Mouse (Mus musculus) layer of hippocampus, postnatal 10 days (tissue): ENCODE measurements at regions not wholly inside any gene's neighbourhood (a gene's known extent, or its start where the extent isn't known, plus 50 kb on each side); places are given as distances from the start of the nearest gene placed in this dataset.
"Not testable (repeated sequence)": the region's sequence is repeated elsewhere in the genome, so short reads cannot be mapped to it uniquely, and the experiment has no call there.

ENCODE experiments used
- DNase-seq, 2 experiments: peaks; one replicate each; pipeline ENCODE4 v3.0.0; 2021; ENCODE audit warnings: low spot score in 2 of 2

DNA sequence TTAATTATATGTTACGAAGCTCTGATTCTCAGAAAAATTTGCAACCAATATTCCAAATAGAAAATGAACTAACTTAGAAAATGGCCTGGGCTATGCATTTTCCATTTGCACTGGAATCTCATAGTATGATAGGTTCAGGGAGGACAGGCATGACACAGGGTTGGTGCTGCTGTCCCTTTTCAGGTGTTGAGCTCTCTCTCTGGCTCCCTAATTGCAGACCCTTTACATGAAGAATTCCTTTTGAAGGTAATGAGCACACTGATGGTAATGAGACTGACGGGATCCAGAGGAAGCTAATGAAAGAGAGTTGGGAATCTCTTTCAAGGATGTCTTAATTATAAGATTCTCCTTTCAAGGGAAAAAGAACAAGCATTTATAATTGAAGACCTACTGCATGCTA, 87.6 kb downstream of the Serpinb8 start:
- DNase-seq: no peak

DNA sequence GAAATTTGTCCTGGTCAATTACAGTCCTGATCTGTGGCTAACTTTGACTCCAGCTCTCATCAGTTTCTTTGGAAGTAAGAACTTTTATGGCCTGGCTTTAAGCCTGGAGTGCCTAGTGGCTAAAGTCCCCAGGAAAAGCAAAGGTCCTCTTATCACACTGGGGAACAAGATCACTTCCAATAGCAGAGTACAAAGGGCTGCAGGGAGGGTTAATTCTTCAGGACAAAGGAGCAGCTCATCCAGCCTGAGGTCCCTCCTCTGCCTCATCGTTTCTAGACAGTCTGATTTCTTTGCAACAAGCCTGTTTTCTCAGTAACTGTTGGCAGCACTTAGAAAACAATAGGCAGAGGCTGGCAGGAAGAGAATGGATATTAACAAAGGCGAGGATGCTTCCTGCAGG, 107.1 kb downstream of the Serpinb8 start:
- DNase-seq: no peak

DNA sequence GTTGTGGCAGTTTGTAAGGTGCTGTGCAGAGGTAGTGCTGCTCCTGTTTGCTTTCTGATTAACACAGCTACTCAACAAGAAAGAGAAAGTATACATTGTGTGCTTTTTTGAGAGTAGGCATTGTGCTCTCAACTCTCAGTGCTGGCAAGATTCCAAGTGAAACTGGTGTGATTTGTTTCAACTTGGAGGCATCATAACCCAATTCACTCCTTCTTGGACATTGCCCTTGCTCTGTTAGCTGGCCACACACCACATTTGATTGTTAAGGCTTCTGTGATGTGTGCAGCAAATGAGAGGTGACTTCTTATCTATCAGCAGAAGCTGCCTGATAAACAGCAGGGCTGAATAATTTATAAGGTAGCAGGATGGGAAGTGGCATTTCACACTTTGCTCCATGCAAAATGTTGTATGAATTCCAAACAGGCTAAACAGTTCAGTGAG, 116.3 kb downstream of the Serpinb8 start:
- DNase-seq: no peak

DNA sequence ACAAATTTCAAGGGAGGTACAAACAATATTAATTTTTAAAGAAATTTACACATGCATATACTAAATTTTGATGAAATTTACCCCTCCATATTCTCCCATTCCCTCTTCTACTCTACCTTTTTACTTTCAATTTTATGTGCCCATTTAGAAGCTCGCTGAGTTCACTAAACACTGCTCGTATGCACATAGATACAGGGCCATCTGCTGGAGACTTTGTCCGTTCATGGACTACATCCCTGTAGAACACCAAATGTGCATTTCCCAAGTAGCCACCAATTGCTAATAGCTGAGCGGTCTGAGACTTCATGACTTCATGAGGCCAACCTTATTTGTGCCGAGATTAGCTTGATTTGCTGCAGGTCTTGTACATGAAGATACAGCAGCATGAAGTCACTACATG, 118.8 kb downstream of the Serpinb8 start:
- DNase-seq: no peak

DNA sequence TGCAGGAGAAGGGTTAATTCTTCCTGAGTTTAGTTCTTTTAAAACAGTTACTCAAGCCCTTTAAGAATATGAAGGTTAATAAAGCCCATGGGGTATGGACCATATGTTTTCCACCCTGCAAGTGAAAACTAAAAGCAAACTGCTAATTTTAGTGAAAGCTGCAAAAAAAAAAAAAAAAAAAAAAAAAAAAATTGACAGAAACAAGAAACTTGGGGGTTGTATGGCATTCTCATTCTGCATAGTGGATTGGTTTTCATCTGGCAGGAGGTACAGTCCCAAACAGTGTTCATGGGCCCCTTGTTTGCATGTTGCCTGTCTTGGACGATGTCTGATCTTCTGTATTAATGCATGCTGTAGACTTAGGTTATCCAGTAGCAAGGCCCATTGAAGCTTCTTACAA, 125.1 kb downstream of the Serpinb8 start:
- no peak for DNase-seq

DNA sequence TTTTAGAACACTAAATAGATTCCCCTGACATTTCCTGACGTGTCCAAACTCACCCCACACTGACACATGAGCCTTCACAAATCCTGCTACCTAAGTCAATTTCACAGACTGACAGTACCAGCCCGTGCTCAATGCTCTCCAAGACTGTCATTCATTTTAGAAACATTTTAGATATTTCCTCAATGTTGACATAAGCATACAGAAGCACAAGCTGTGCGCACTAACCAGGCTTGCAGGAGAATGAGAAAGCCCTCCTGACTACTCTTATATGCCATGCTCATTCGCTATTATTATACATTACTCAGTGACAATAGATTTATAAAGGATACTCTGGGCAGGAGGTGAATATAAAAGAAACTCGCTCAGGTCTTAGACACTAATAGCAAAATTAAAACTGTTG, 129.5 kb downstream of the Serpinb8 start:
- no peak for DNase-seq

DNA sequence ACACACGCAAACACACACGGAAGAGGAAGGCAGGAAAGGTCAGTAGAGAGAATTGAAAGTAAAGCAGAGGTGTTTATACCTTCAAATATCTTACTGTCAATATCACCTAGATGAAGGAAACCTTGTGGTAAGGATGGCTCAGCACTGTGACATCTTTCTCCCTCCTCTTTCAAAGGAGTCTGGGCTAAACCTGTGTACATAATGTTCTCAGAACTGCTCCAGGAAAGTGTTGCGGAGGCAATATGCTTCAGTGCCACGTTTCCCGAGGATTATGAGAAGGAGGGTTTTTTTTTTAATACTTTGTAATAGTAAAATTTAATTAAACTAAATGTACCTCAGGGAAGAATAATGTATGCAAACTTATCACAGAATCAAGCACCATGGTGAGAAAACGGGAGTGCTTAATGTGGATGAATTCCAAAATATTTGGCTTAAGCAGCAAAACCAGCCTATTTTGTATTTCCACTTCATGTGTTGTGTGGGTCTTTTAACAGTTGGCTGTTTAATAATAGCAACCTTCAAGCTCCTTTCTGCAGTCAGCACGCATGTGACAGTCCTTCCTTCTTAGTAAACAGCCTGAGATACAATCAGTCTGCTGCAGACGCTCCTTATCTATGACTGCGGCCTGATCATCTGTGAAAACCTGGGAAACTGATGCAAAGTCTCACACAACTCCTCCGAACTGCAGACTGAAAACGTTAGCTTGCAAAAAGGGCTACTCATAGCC, 138.5 kb downstream of the Serpinb8 start:
- no peak for DNase-seq

DNA sequence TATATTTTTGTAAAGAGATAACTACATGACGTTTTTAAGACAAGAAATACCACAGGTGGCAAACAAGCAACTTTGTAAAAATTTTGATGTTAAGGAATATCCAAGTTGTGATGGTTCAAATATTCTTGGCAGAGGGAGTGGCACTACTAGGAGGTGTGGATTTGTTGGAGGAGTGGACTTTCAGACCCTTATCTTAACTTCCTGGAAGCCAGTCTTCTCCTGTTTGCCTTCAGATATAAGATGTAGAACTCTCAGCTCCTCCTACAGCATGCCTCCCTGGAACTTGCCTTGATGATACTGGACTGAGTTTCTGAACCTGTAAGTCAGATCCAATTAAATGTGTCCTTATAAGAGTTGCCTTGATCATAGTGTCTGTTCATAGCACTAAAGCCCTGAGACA, 175.5 kb downstream of the Serpinb8 start:
- DNase-seq: no peak

DNA sequence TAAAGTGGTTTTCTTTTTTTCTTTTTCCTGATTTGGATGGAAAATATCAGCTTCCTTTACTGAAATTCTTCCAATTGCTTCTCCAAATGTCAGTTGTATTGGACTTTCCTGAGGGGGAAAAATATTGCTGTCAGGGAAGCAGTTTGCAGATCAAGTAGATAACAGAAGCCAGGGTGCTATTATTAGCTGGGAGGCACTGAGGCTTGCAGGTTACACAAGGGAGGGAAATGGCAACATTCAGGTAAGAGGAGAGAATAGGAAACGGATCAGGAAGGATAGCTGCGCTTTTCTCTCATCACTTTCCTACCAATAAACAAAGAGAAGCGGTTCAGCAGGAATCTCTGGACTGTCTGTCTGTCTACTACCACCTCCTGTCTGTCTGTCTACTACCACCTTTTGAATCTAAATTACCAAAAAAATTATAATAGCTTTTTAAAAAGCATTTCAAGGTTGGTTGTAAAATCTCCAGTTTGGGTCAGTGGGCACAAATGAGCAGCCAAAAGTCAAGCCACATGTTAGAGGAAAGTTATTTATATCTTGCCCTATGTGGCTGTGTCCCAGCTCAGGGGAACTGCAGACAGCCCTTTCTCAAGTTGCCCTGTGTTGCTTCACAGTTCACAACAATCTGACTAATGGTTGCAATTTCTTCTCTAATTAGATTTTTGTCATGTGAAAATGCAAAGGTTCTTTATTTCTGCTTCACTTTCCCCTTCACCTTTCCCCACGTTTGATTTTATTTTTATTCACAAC, 177.6 kb downstream of the Serpinb8 start:
- no peak for DNase-seq

DNA sequence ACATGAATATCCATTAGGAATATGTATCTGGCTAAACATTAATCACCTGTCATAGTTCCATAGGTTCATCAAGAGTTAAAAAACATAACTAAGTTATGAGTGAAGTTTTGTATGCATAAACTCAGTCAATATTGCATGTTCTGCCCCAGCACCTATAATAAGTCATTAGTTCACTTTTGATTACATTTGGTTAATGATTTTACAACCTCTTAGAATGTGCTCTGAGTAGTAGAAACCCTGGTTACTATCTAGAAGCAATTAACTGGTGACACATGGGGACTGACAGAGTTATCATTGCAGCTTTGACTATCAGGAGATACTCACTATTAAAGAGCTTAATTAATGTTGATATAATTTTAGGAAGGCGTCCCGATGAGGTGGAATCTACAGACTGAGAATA, 183.2 kb downstream of the Serpinb8 start:
- no peak for DNase-seq

DNA sequence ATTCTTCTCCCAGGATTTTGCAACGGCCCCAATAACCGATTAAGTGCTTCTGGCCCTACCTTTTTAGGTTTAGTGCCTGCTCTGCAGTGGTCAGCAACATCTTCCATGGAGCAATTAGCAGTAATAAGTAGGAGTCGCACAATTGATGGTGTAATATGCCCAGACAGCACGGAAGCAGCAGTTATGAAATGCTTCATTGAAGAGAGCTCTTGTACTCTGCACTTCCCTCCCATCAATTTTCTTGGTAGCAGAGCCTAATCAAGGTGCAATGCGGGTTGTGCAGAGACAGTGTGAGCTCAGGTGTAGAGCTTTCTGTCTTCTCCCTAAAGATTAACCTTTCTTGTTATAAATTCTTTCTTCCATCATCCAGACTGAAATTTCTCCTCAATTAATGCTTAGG, 193.3 kb downstream of the Serpinb8 start:
- no peak for DNase-seq

DNA sequence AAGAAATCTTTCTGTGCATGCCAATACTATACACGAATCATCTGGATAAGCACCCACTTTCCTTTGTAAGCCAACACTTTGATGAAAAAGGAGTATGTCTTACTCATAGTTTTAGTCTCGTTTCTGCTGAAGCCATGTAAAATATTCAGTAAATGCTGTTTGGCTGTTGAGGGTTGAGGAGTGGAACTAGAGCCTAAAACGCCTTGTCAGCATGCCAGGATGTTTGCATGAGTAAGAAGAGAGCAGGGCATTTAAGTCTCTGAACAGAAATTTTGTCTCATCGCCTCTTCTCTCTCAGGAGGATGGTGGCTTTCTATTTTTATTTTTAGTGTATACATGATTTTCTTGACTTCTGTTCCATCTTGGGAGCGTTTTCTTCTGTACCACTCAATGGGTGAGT, 216.0 kb downstream of the Serpinb8 start:
- DNase-seq: no peak

DNA sequence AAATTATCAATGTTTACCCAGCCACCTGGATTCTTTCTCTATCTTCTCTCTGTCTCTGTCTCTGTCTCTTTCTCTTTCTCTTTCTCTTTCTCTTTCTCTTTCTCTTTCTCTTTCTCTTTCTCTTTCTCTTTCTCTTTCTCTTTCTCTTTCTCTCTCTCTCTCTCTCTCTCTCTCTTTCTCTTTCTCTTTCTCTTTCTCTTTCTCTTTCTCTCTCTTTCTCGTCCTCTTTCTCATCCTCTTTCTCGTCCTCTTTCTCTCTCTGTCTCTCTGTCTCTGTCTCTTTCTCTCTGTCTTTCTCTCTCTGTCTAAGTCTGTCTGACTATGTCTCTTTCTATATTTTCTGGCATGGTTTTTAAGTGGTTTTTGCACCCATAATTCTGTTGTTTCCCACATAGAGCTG, 217.6 kb downstream of the Serpinb8 start:
- DNase-seq: not testable (repeated sequence)

DNA sequence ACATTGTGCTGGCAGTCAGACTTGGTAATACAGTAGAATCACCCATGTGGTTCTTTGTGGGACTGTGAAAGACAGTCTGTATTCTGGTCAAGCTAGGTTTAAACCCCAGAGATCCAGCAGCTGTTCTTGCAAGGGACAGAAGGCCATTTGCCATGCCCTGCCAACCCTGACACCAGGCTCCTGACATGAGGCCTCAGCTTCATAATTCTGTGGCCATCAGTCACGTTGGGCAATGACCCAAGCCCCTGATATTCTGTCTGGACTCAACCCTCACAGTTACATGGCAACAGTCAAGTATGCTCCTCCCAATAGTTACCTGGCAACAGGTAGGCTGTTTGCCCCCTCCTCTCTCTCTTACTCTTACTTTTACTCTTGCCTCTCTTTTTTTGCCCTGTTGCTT, 221.3 kb downstream of the Serpinb8 start:
- no peak for DNase-seq

DNA sequence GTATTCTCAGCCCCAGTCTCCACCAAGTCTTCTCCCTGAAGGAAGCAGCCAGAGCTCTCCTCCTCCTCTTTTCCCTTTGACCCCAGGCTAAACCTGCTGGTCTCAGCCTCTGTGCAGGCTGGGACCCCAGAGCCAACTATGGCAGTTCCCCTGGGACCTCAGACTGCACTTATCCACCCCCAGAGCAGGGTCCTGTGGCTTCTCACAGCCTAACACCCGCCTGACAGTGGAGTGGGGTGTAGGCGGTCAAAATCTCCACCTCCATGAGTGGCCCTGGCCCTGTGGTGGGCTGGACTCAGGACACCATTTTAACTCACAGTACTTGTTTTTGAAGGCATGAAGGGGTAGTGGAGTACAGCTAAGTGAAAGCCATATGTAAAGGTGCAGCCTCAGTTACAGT, 222.1 kb downstream of the Serpinb8 start:
- no peak for DNase-seq

DNA sequence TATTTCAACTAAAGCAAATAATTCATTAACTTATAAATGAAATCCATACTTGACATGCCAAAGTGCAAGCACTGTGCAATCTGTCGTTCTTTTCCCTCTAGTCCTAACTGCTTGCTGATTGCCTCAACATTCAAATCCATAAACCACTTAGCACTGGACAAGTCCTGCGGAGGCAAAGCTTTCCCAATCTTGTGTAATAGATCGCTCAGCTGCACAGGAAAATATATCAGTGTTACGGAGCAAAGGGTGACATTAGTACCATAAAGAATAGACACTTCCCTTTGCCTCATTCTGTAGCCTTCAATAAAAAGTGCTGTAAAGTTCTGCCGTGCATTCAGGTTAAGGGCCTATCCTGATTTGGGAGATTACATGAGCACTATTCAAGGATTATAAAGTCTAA, 248.1 kb downstream of the Serpinb8 start:
- no peak for DNase-seq

DNA sequence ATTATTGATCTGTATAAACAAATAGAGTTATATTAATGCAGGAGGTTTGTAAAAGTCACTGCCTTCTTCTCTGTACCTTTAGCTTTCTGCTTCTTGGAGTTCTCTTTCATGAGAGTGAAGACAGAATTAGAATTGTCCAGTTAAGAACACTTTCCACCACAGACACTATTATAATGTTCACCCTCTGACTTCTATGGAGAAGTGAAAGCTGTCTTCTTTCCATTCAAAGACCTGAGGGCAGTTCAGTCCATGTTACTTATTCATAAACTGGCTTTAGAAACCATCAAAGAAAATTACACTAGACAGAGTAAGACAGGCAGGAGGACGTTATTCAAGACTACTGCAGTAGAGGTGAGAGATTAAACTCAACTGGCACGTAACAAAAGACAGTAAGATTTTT, 262.6 kb downstream of the Serpinb8 start:
- DNase-seq: no peak

DNA sequence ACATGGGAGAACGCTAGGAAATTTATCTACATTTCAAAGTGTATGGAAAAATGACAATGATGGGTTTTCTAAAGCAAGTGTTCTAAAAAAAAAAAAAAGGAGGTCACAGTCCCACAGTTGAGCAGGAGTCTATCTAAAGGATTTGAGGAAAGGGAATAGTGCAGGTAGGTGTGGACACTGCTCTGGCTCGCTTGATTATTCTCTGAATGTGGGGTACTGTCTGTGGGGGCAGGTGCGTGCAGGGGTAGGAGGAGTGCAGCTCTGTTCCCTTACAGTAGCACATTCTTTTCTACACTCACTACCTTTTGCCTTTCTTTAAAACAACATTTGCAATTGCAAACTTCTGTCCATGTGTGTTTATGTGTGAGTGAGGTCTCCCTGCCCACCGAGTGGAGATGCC, 263.2 kb downstream of the Serpinb8 start:
- no peak for DNase-seq

DNA sequence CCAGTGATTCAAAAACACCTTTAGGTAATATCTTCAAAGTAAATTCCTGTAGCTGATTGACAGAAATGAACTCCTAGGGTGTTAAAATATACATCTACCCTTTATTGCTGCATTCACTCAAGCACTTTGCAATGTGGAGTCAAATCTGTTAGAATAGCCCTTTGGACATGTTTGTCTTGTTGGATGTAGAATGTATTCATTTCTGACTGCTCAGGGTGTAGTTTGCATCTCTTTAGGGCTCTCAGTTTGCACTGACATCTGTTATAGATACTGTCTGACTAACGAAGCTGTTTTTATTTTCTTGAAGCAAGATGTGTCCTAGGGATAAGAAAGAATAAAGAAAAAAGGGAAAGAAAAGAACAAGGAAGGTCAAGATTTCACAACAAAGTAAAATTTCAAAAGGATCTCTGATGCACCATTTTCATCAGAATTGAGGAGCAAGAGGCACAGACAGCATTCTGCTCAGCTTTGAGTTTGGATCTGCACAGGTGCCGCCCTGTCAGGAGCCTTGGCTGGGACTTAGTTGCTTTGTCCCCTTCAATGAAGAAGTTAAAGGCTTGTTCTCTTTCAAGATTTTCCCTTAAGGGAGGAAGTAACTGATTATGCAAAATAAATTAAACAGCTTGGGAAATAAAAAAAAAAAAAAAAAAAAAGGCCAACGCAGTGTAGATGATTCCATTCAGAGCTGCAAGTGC, 308.1 kb downstream of the Serpinb8 start:
- no peak for DNase-seq

DNA sequence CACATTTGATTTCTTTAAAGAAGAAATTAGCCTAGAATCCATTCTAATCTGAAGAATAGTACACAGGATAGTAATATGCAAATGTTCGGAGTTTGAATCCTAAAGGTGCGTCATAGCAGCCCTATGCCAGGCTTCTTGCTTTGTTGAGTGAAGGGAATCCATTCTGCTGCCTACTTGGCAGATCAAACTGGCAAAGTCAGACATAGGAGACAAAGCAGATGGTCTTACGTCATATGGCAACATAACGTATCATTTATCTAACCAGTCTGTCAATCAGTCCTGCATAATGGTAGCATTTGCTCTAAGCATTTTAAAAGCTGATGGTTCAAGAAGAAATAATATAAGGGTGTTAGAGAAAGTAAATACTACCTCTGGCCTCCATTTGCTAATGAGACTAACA, 309.5 kb downstream of the Serpinb8 start:
- DNase-seq: no peak

DNA sequence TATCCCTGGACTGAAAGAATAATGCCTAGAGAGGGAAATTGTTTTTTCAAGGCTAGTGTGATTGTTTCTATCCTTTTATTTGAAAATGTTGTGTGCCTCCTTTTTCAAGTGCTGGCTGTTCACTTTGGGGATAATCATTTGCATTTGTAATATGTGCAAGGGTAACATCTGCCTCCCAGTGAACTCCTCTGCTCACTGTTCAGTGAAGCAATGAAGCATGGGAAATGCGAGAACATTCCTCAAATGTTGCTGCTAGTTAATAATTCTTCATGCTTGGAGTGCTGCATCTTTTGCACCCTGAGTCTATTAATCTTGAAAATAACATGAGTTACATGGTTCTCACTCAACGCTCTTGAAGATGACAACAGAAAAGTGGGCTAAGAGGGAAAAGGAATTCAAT, 310.6 kb downstream of the Serpinb8 start:
- no peak for DNase-seq

DNA sequence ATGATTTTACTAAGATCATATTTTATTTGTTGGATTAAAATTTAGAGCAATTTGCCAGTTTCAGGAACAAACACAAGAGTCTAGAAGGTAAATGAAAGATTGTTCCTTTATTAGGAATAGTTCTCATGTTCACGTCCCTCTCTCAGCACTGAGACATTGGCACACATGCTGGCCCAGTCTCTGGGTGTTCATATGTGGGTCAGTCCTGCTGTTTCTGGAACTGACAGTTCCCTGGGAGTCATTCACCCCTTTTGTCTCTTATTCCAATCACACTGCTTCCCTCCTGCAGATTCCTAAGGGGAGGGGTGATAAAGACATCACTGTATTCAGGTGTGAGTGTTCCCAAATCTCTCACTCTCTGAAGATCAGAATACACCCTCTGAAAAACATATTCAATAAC, 311.1 kb downstream of the Serpinb8 start:
- no peak for DNase-seq
